Mouse (Mus musculus) hindbrain, embryonic 14.5 days (tissue): Measurements from ENCODE around the gene Cfap299. TPM values are rescaled to one million over a fixed set of nuclear protein-coding genes. Genes with fewer than 3 reads are reported as not detected.

Source experiments
- ATAC-seq: fragments of 200-750 bp; cut with Nextera tagmentation; 2 replicates; pipeline ENCODE4 v1.8.0; 2017; ENCODE audit warnings: moderate number of reproducible peaks, mild to moderate bottlenecking, moderate TSS enrichment, moderate library complexity; ENCODE audit not compliant: low FRiP score
- DNase-seq: peaks from one replicate; pipeline ENCODE4 v3.0.0-alpha.2; 2015; ENCODE audit warnings: low spot score
- H3K27ac ChIP-seq: fragments of 300-500 bp; sonication (generic); 2 replicates; pipeline ENCODE4 v1.5.1; 2014; ENCODE audit warnings: mild to moderate bottlenecking, moderate library complexity
- H3K27me3 ChIP-seq: fragments of 300-500 bp; sonication (generic); 2 replicates; pipeline ENCODE4 v1.6.1; 2014; ENCODE audit warnings: mild to moderate bottlenecking, low read length, mixed read lengths; ENCODE audit not compliant: control insufficient read depth, insufficient read depth
- H3K36me3 ChIP-seq: fragments of 300-500 bp; sonication (generic); replicated peaks from 2 replicates; pipeline ENCODE4 v1.6.1; 2014; ENCODE audit not compliant: control insufficient read depth, insufficient read depth
- H3K4me1 ChIP-seq: fragments of 300-500 bp; sonication (generic); replicated peaks from 2 replicates; pipeline ENCODE4 v1.6.1; 2014; ENCODE audit warnings: antibody characterized with exemption, low read length, mixed read lengths; ENCODE audit not compliant: control insufficient read depth, insufficient read depth
- H3K4me2 ChIP-seq: fragments of 300-500 bp; sonication (generic); replicated peaks from 2 replicates; pipeline ENCODE4 v1.6.1; 2014; ENCODE audit warnings: mild to moderate bottlenecking, moderate library complexity
- H3K4me3 ChIP-seq: fragments of 300-500 bp; sonication (generic); replicated peaks from 2 replicates; pipeline ENCODE4 v1.5.1; 2014; ENCODE audit warnings: mild to moderate bottlenecking, low read length
- H3K9ac ChIP-seq: fragments of 300-500 bp; sonication (generic); 2 replicates; pipeline ENCODE4 v1.6.1; 2014
- H3K9me3 ChIP-seq: fragments of 300-500 bp; sonication (generic); 2 replicates; pipeline ENCODE4 v1.6.1; 2016; ENCODE audit warnings: low read length; ENCODE audit not compliant: control insufficient read depth
- WGBS: fragments of 180-500 bp; shearing (Covaris S2); extraction: QIAGEN DNeasy Blood & Tissue Kit; methylation state at CpG from one replicate; pipeline ENCODE4 v1.1.7; 2014; 5-methylcytosine and 5-hydroxymethylcytosine counted together
- polyA plus RNA-seq: library from polyadenylated mRNA; unstranded; fragments of >200 nt; fragmentation: Nextera tagmentation; extraction: Ambion mirVana; gene quantifications from 2 replicates; pipeline ENCODE4 v1.2.1, GENCODE M21; 2014

The Cfap299 gene
- polyA plus RNA-seq, 1 experiment from 2014 or later: 1.8 TPM

- H3K36me3 ChIP-seq: no peaks in the 10 kb centered on the region
These were observed 39.7 kb downstream of the Cfap299 start for GRCm38 (mm10) chr5:98368822-98369221.

GRCm38 (mm10) chr5:98369426-98369825 lies 40.3 kb downstream of the Cfap299 start:
- DNase-seq (no peak), ATAC-seq (no peak)
- H3K9ac ChIP-seq: no peak overlapping the region
- H3K4me2 ChIP-seq: no peak overlapping the region
- H3K9me3 ChIP-seq: no peaks in the 10 kb centered on the region
- H3K27me3 ChIP-seq: no peaks in the 10 kb centered on the region
- 76% methylated on average over 7 of the region's 7 CpGs for WGBS
- H3K4me3 ChIP-seq: no peak overlapping the region
- H3K36me3 ChIP-seq: no peaks in the 10 kb centered on the region
- H3K27ac ChIP-seq: no peak overlapping the region
- H3K4me1 ChIP-seq: no peaks in the 10 kb centered on the region

More at GRCm38 (mm10) chr5:98368822-98369221, 39.7 kb downstream of the Cfap299 start:
- Histone ChIP-seq H3K9ac (no peak overlapping the region), H3K4me1 (no peaks in the 10 kb centered on the region), H3K4me2 (no peak overlapping the region), H3K4me3 (no peak overlapping the region), H3K27me3 (no peaks in the 10 kb centered on the region), H3K9me3 (no peaks in the 10 kb centered on the region), H3K27ac (no peak overlapping the region)
- 75% methylated on average over 4 of the region's 4 CpGs for WGBS
- ATAC-seq (no peak), DNase-seq (no peak)

GRCm38 (mm10) chr5:98376058-98376798 lies 47.1 kb downstream of the Cfap299 start:
- no peaks in the 10 kb centered on the region for H3K27me3 ChIP-seq
- no peak overlapping the region for H3K27ac ChIP-seq
- no peak overlapping the region for H3K4me3 ChIP-seq
- 60% methylated on average over 8 of the region's 8 CpGs for WGBS
- H3K36me3 ChIP-seq: no peaks in the 10 kb centered on the region
- no peaks in the 10 kb centered on the region for H3K9me3 ChIP-seq
- no peaks in the 10 kb centered on the region for H3K4me1 ChIP-seq
- DNase-seq: no peak
- no peak overlapping the region for H3K4me2 ChIP-seq
- no peak for ATAC-seq
- no peak overlapping the region for H3K9ac ChIP-seq

GRCm38 (mm10) chr5:98376799-98377090 lies 47.6 kb downstream of the Cfap299 start:
- DNase-seq: no peak
- Histone ChIP-seq H3K9me3 (no peaks in the 10 kb centered on the region), H3K36me3 (no peaks in the 10 kb centered on the region), H3K4me1 (no peaks in the 10 kb centered on the region), H3K9ac (no peak overlapping the region), H3K27ac (no peak overlapping the region), H3K27me3 (no peaks in the 10 kb centered on the region), H3K4me3 (no peak overlapping the region), H3K4me2 (no peak overlapping the region)
- WGBS: 50% methylated on average over 4 of the region's 4 CpGs
- ATAC-seq: no peak

GRCm38 (mm10) chr5:98380360-98380759 lies 51.3 kb downstream of the Cfap299 start:
- H3K36me3 ChIP-seq: no peaks in the 10 kb centered on the region
- DNase-seq (no peak), ATAC-seq (no peak)
- H3K4me3 ChIP-seq: no peak overlapping the region
- 58% methylated on average over 4 of the region's 4 CpGs for WGBS
- H3K9ac ChIP-seq: no peak overlapping the region
- no peaks in the 10 kb centered on the region for H3K9me3 ChIP-seq
- H3K27ac ChIP-seq: no peak overlapping the region
- H3K27me3 ChIP-seq: no peaks in the 10 kb centered on the region
- no peak overlapping the region for H3K4me2 ChIP-seq
- H3K4me1 ChIP-seq: no peaks in the 10 kb centered on the region

- H3K27me3 ChIP-seq: no peaks in the 10 kb centered on the region
- ATAC-seq (no peak), DNase-seq (no peak)
- no peak overlapping the region for H3K4me2 ChIP-seq
- H3K4me3 ChIP-seq: no peak overlapping the region
- WGBS: 76% methylated on average over 3 of the region's 3 CpGs
- no peak overlapping the region for H3K9ac ChIP-seq
- no peaks in the 10 kb centered on the region for H3K36me3 ChIP-seq
- no peaks in the 10 kb centered on the region for H3K4me1 ChIP-seq
- H3K27ac ChIP-seq: no peak overlapping the region
- no peaks in the 10 kb centered on the region for H3K9me3 ChIP-seq
These were observed 58.0 kb downstream of the Cfap299 start for GRCm38 (mm10) chr5:98387054-98387453.

- Histone ChIP-seq H3K36me3 (no peaks in the 10 kb centered on the region), H3K9ac (no peak overlapping the region), H3K27me3 (no peaks in the 10 kb centered on the region), H3K4me2 (no peak overlapping the region), H3K27ac (no peak overlapping the region), H3K4me3 (no peak overlapping the region), H3K9me3 (no peaks in the 10 kb centered on the region), H3K4me1 (no peaks in the 10 kb centered on the region)
- no peak for DNase-seq
- ATAC-seq: no peak
- WGBS: 92% methylated on average over 1 of the region's 1 CpGs
These were observed 73.1 kb downstream of the Cfap299 start for GRCm38 (mm10) chr5:98402165-98402564.

GRCm38 (mm10) chr5:98410060-98410459 lies 81.0 kb downstream of the Cfap299 start:
- H3K4me2 ChIP-seq: no peak overlapping the region
- no peak overlapping the region for H3K27ac ChIP-seq
- no peak for DNase-seq
- H3K9ac ChIP-seq: no peak overlapping the region
- ATAC-seq: no peak
- no peaks in the 10 kb centered on the region for H3K27me3 ChIP-seq
- WGBS: 72% methylated on average over 2 of the region's 2 CpGs
- no peak overlapping the region for H3K4me3 ChIP-seq
- 0 out of 2 replicates have a peak, but pooled peaks cover 4% of the 10 kb centered on the region for H3K9me3 ChIP-seq
- no peaks in the 10 kb centered on the region for H3K36me3 ChIP-seq
- no peaks in the 10 kb centered on the region for H3K4me1 ChIP-seq

GRCm38 (mm10) chr5:98416385-98417145 lies 87.5 kb downstream of the Cfap299 start:
- Histone ChIP-seq H3K4me1 (no peaks in the 10 kb centered on the region), H3K4me2 (no peak overlapping the region), H3K9ac (no peak overlapping the region), H3K4me3 (no peak overlapping the region), H3K27me3 (no peaks in the 10 kb centered on the region), H3K36me3 (no peaks in the 10 kb centered on the region), H3K27ac (no peak overlapping the region), H3K9me3 (0 out of 2 replicates have a peak, but pooled peaks cover 4% of the 10 kb centered on the region)
- WGBS: 88% methylated on average over 9 of the region's 9 CpGs
- ATAC-seq: no peak
- DNase-seq: no peak
